Mouse (Mus musculus) layer of hippocampus, adult 2 months (tissue): ENCODE data around the gene Reln. TPM values are rescaled to one million over a fixed set of nuclear protein-coding genes. Genes with fewer than 3 reads are reported as not detected.

Experiments used
- DNase-seq, 2 experiments: peaks; one replicate each; pipeline ENCODE4 v3.0.0; 2022; ENCODE audit warnings: low spot score in 2 of 2
- H3K27ac ChIP-seq: fragments of 200-600 bp; 2 replicates; pipeline ENCODE4 v1.8.1; 2022
- H3K4me3 ChIP-seq: fragments of 200-600 bp; 2 replicates; pipeline ENCODE4 v1.8.1; 2022; ENCODE audit warnings: mild to moderate bottlenecking
- CTCF ChIP-seq: fragments of 200-600 bp; conservative IDR thresholded peaks from 2 replicates; pipeline ENCODE4 v1.8.1; 2022; ENCODE audit warnings: antibody characterized with exemption, mild to moderate bottlenecking, moderate library complexity
- total RNA-seq, 2 experiments: library from RNA; stranded (reverse); gene quantifications; 2 replicates each; pipeline ENCODE4 v1.2.3; 2021

Gene Reln
- total RNA-seq, 2 experiments from 2014 or later, result 47.1 to 48.7 TPM

- DNase-seq, result no peak
- H3K27ac ChIP-seq, result no peak overlapping the region
- no peak for TF ChIP-seq CTCF
- no peak overlapping the region for H3K4me3 ChIP-seq
These were observed 409.6 kb downstream of the Reln start for GRCm38 (mm10) chr5:21934811-21935396.

- no peak for DNase-seq
- no peak overlapping the region for H3K27ac ChIP-seq
- no peak overlapping the region for H3K4me3 ChIP-seq
- no peak for TF ChIP-seq CTCF
These were observed 410.3 kb downstream of the Reln start for GRCm38 (mm10) chr5:21934173-21934698.

- Histone ChIP-seq H3K27ac (no peak overlapping the region), H3K4me3 (no peak overlapping the region)
- TF ChIP-seq CTCF, result peak; percentile 76
- no peak for DNase-seq
These were observed 411.0 kb downstream of the Reln start for GRCm38 (mm10) chr5:21933340-21934075.

- DNase-seq, result no peak
- Histone ChIP-seq H3K4me3 (no peak overlapping the region), H3K27ac (no peak overlapping the region)
- no peak for TF ChIP-seq CTCF
These were observed 413.4 kb downstream of the Reln start for GRCm38 (mm10) chr5:21931151-21931550.

- DNase-seq, result no peak
- TF ChIP-seq CTCF, result no peak
- Histone ChIP-seq H3K4me3 (no peak overlapping the region), H3K27ac (no peak overlapping the region)
These were observed 424.2 kb downstream of the Reln start for GRCm38 (mm10) chr5:21920310-21920709.

- Histone ChIP-seq H3K4me3 (no peak overlapping the region), H3K27ac (no peak overlapping the region)
- no peak for DNase-seq
- no peak for TF ChIP-seq CTCF
These were observed 425.2 kb downstream of the Reln start for GRCm38 (mm10) chr5:21919281-21919780.

GRCm38 (mm10) chr5:21915973-21916372, 428.5 kb downstream of the Reln start:
- no peak overlapping the region for H3K4me3 ChIP-seq
- H3K27ac ChIP-seq, result no peak overlapping the region
- peak; percentile 53 for TF ChIP-seq CTCF
- no peak for DNase-seq

GRCm38 (mm10) chr5:21914776-21915175, 429.7 kb downstream of the Reln start:
- no peak for TF ChIP-seq CTCF
- Histone ChIP-seq H3K27ac (no peak overlapping the region), H3K4me3 (no peak overlapping the region)
- DNase-seq, result no peak

- TF ChIP-seq CTCF, result no peak
- no peak for DNase-seq
- no peak overlapping the region for H3K4me3 ChIP-seq
- H3K27ac ChIP-seq, result no peak overlapping the region
These were observed 431.5 kb downstream of the Reln start for GRCm38 (mm10) chr5:21912835-21913530.

- no peak overlapping the region for H3K27ac ChIP-seq
- no peak overlapping the region for H3K4me3 ChIP-seq
- TF ChIP-seq CTCF, result no peak
- DNase-seq, result no peak
These were observed 433.8 kb downstream of the Reln start for GRCm38 (mm10) chr5:21910726-21911125.

GRCm38 (mm10) chr5:21909713-21910112, 434.8 kb downstream of the Reln start:
- no peak for TF ChIP-seq CTCF
- DNase-seq, result no peak
- Histone ChIP-seq H3K4me3 (no peak overlapping the region), H3K27ac (no peak overlapping the region)

- no peak overlapping the region for H3K27ac ChIP-seq
- no peak for DNase-seq
- TF ChIP-seq CTCF, result no peak
- H3K4me3 ChIP-seq, result no peak overlapping the region
These were observed 443.1 kb downstream of the Reln start for GRCm38 (mm10) chr5:21901411-21901810.

GRCm38 (mm10) chr5:21900891-21901290, 443.6 kb downstream of the Reln start:
- DNase-seq, result no peak
- no peak for TF ChIP-seq CTCF

More at GRCm38 (mm10) chr5:21900891-21901290, 443.6 kb downstream of the Reln start:
- Histone ChIP-seq H3K4me3 (no peak overlapping the region), H3K27ac (no peak overlapping the region)
